Mouse (Mus musculus): Measurements from ENCODE around the gene Gnat1.
A peak's percentile ranks its signal among the peaks of the same experiment; 100 is the strongest.

Gnat1 gene

GRCm38 (mm10) chr9:107679501-107679900 lies at the start of gene Gnat1:
Gene Gnat1, minus strand, starts transcription at chr9:107679712.
- no peak for DNase-seq

GRCm38 (mm10) chr9:107728919-107729670 lies 49.6 kb upstream of the Gnat1 start:
- no peak for DNase-seq

GRCm38 (mm10) chr9:107727041-107727440 lies 47.5 kb upstream of the Gnat1 start:
- no peak for DNase-seq

GRCm38 (mm10) chr9:107724796-107725195 lies 45.3 kb upstream of the Gnat1 start:
- no peak for DNase-seq

DNA sequence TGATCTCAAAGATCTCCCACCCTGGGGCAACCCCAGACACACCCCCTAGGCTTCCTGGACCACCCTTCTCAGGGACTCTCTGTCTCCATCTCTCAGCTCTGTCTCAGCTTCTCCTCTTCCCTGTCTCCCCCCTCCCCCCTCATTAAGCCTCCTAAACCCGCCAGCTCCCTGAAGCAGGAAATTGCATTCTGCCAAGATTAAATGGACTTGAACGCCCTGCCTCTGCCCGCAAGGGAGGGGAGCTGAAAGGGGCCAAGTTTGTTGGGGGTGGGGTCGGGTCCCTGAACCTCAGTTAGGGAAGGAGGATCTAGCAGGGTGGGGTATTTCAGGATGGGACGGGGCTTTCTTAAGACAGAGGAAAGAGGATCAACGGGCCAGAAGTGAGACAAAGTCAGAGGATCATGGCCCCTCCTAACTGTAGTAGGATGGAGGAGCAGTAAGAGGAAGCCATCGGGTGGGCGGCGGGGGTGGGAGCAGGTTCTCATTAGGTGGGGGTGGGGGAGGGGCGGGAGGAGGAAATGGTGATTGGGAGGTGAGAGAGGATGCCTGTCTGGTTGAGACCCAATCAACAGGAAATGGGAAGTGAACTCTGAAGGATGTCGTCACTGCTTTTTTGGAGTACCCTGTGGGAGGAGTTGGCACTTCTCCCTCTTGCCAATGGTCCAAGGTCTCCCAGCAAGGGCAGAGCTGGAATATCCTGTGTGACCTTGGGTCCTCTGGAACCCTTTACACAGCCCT lies 44.5 kb upstream of the Gnat1 start:
- peak; percentile 79 to 81 for DNase-seq

- peak; percentile 57 for DNase-seq
Measured at GRCm38 (mm10) chr9:107723292-107723691, 43.8 kb upstream of the Gnat1 start.

DNA sequence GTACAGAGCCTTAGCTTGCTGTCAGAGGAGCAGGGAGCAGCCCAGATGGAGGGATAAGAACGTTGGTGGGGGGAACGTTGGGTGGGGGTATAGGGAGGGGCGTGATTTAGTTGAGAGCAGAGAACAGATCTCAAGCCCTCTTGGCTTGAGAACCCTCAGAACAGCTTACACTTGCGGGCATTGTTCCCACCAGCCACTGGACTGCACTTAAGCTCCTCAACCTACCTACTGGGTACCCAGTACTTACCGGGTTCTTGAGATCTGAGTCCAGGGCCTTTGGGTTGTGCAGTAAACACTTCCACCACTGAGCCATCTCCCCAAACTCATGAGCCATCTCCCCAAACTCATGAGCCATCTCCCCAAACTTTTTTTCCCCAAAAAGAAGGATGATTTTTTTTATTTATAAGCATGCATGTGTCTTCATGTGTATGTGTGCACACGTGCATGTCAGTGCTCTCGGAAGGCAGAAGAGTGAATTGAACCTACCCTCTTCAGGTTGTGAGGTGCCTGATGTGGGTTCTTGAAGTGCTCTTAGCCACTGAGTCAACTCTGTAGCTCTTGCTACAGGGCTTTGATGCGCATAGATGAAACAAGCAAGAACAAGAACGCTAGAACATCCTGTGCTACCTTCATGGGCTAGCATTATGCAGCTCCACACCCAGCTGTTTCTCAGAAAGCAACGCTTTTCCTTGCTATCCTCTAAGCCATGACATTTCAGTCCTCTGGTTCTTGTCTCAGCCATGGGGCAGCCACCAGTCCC lies 39.4 kb upstream of the Gnat1 start:
- DNase-seq: no peak

GRCm38 (mm10) chr9:107716951-107717350 lies 37.4 kb upstream of the Gnat1 start:
- peak; percentile 67 to 74 for DNase-seq

GRCm38 (mm10) chr9:107715632-107716031 lies 36.1 kb upstream of the Gnat1 start:
- DNase-seq: no peak

DNA sequence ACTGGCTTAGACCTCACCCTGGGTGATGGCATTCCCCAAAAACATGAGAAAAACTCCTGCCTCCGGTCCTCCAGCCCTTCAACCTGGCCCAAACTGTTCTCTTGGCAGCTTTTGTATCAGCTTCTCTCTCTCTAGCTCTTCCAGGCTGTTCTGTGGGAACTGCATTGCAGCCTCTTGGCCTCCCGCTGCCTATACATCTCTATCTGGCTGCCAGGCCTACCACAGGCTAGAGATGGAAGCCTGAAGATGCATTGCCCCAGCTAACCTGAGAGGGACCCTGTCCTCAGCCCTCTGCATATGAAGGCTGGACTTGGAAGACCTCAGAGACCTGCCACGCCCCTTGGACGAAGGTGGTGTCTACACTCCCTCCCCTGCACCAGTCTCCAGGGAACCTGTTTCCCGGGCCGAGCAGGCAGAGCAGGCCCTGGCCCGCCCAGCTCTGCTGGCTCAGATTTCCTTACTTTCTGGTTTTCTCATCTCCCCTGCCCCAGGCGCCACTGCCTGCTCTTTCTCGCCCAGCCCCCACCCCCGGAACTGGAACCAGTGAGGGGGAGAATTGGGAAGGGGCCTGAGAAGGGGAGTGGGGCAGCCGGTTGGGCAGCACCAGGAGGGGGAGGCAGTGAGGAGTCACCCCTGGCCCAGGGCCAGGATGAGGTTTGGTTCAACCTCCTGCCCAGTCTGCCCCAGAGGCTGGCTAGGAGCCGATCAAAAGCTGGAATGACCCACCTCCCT lies 34.9 kb upstream of the Gnat1 start:
- DNase-seq: peak; percentile 80 to 85

DNA sequence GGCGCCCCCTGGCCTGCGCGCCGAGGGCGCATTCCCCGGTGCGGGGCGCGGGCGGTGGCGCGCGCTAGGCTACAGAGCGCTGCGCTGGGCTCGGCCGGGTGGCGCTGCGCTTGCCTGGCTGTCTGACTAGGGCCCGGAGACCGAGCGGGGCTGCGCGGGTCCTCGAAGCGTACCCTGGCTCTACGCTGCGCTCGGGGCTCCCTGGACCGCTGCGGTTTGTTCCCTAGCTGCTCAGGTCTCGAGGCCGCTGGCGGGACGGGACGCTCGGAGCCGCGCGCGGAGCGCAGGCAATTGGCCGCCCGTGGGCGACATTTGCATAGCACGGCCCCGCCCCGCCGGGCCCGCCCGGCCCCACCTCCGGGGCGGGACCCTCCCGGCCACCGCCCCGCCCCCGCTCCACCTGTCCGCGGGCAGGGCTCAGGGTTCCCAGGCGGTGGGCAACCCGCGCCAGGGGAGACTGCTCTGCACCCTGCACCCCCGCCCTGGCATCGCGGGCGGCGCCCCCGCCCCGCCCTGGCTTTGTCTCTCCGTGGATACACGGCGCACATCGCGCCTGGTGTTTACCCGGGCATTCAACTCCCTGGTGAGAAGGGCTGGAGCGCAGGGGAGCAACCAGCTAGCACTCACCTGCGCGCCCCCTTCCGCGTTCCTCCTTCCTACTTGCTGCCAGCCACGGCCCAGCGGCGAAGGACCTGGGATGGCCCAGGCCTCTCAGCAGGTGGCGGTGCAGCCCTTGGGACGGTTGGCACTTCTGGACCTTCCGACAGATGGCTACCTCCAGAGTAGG lies 30.4 kb upstream of the Gnat1 start, which contains the start of gene Sema3f:
TSS of gene Sema3f (minus strand) at position 779 of the 787 bp plus-strand sequence.
- DNase-seq: peak; percentile 85 to 86

- DNase-seq: peak in 1 of 2 experiments; percentile 49
Measured at GRCm38 (mm10) chr9:107709096-107709696, 29.7 kb upstream of the Gnat1 start.

GRCm38 (mm10) chr9:107708439-107709095 lies 29.1 kb upstream of the Gnat1 start:
- DNase-seq: no peak

DNA sequence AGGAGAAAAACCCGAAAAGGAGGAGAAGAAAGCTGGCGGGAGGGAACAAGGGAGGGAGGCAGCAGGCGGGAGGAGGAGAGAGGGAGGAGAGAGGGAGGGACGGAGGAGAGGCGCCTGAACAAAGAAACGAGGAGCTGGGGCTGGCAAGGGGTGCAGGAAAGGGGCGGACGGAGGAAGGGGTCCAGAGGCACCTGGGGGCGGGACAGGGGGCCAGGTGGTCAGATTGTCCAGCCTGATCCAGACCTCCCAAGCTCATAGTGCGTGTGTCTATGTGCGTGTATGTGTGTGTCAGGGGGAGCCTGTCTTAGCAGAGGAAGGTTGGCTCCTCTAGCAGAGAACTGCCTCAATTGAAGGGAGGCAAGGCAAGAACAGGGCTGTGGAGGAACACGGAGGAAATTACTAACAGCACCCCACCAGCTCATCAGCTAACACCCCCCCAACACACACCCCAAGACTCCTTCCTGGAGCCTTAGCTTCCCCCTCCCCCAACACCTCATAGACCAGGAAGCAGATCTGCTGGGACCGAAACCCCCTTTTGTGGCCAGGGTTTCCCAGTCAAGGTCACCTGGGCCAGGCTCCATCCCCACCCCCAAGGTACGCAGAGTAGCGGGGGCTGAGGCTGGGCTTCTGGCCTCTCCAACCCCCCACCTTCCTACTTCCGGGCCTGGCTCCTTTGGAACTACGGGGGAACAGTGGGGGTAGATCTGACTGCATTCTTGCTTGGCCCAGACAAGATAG lies 28.4 kb upstream of the Gnat1 start:
- no peak for DNase-seq

GRCm38 (mm10) chr9:107706781-107707211 lies 27.3 kb upstream of the Gnat1 start:
- no peak for DNase-seq

GRCm38 (mm10) chr9:107703337-107704122 lies 24.0 kb upstream of the Gnat1 start:
- DNase-seq: peak; percentile 47 to 63

DNA sequence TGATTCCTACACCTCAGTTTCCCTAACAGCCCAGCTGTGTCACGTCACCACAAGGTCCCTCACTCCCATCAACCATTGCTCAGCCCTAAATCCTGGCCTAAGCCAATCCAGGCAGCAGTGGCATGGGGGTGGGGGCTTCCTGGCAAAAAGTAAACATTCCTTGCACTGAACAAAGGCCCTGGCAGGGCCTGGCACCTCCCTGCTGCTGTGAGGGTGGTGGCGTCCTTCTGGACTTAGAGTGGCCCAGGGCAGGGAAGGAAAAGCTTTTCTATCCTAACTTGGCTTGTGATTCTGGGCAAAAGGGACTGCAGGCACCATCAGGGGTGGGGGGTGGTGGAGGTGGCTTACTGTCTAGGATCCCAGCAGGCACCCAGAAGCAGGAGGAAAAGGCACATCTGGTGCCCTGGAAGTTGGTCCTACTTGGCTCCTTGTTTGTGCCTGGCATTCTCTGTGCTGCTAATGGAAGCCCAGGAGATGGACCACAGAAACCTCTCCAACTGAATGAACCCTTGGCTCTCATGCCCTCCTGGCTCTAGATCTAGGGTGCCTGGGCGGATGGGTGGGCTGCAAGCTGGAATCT lies 23.2 kb upstream of the Gnat1 start:
- peak; percentile 51 to 67 for DNase-seq

- DNase-seq: peak; percentile 95
Measured at GRCm38 (mm10) chr9:107701594-107701993, 22.1 kb upstream of the Gnat1 start.

DNA sequence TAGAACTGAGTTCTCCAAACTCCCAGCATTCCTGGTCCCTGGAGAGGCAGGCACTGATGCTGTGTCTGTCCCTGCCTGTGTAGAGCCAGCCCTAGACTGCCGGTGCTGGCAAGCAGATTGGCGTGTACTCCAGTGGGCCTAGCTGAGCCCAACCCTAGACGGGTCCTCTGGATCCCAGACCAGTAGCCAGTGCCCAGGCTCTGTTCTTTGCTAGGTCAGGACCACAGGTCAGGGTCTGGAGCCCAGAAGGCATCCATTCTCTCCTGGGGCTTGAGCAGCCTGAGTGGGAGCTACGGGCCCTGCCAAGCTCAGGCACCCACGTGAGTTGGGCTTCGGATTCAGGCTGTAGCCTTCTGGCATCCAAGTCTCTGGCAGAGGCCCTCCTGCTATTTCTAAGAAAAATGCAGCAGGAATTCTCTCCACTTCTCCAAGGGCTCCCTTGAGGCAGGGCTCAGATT lies 20.6 kb upstream of the Gnat1 start:
- peak; percentile 48 to 53 for DNase-seq

Measured in cerebellum, postnatal 10 days (tissue).